9 mouse cellular contexts compared by ENCODE assay signal in the genomic region with DNA sequence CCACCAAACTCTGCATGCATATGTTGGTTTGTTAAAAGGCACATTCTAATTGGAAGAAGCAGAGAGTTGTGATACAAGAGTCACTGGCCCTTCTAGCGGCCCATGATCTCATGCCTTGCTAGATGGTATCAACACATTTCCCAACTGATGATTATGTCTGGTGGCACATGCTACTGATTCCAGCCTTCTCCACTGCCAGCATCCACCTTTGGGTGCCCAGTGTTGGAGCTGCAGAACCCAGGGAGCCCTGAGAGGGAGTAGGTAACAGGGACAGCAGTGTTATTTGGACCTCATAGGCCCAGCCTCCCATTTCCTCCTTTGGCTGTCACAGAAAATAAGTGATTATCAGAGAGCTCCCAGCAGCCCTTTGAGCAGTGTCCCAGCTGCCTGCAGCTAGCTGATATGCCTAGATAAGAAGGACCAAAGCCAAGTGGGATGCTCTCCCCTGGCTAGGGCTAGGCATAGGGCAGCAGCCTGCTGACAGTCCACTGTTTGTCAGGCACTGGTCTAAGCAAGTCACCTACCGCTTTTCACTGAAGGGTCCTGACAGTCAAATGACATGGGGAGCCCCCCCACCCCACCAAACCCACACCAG. TPM values are rescaled to one million over a fixed set of nuclear protein-coding genes. Genes with fewer than 3 reads are reported as not detected.
DNase-seq lines count a peak whose midpoint lies in the region; ATAC-seq and TF ChIP-seq lines count a peak whose summit lies in the region.
"Had no signal": no experiment of that assay in that cellular context is flagged by ENCODE, and none has a peak within 500 bp of the region (broad histone marks: within the 10 kb centered on the region; RNA-seq: fewer than 3 reads in every experiment).

No protein-coding gene starts in this region.

- no peak overlapping the region for H3K4me2 ChIP-seq in intestine, embryonic 15.5 days (replicated peaks)
- peak overlapping the region; percentile 47 for H3K4me2 ChIP-seq in liver, postnatal 0 days (ENCODE audit: low read depth, low read length)

- H3K36me3 ChIP-seq in intestine, embryonic 15.5 days = no peaks in the 10 kb centered on the region
- 0 out of 2 replicates have a peak, but pooled peaks cover 4% of the 10 kb centered on the region for H3K36me3 ChIP-seq in liver, postnatal 0 days (replicated peaks; ENCODE audit: insufficient read depth, low read length)

- no peak overlapping the region for H3K27ac ChIP-seq in intestine, embryonic 15.5 days
- H3K27ac ChIP-seq in liver, postnatal 0 days (ENCODE audit: low read depth) = peak overlapping the region; percentile 92
- H3K27ac ChIP-seq in cerebellum, adult 2 months (ENCODE audit: insufficient read depth, low read length) = no peak overlapping the region

- H3K4me1 ChIP-seq in intestine, embryonic 15.5 days (replicated peaks) = peaks cover 7% of the 10 kb centered on the region
- peaks cover 61% of the 10 kb centered on the region for H3K4me1 ChIP-seq in liver, postnatal 0 days (ENCODE audit: insufficient read depth)
- no peaks in the 10 kb centered on the region; the same call in 1 of the 2 replicates for H3K4me1 ChIP-seq in cerebellum, adult 2 months (ENCODE audit: control insufficient read depth, insufficient read depth, low read length)

- no peaks in the 10 kb centered on the region for H3K27me3 ChIP-seq in intestine, embryonic 15.5 days (replicated peaks)
- no peaks in the 10 kb centered on the region for H3K27me3 ChIP-seq in liver, postnatal 0 days (ENCODE audit: insufficient read depth, low read length)
- no peaks in the 10 kb centered on the region for H3K27me3 ChIP-seq in cerebellum, adult 2 months (ENCODE audit: control insufficient read depth, insufficient read depth, low read length)

- H3K9me3 ChIP-seq in intestine, embryonic 15.5 days = no peaks in the 10 kb centered on the region
- H3K9me3 ChIP-seq in liver, postnatal 0 days (ENCODE audit: low read length) = no peaks in the 10 kb centered on the region

- ATAC-seq in intestine, embryonic 15.5 days = peak; percentile 92
- peak; percentile 99 for ATAC-seq in liver, postnatal 0 days

- no peak overlapping the region for H3K4me3 ChIP-seq in intestine, embryonic 15.5 days (replicated peaks)
- H3K4me3 ChIP-seq in liver, postnatal 0 days (ENCODE audit: low read depth, low read length) = no peak overlapping the region
- no peak overlapping the region for H3K4me3 ChIP-seq in cerebellum, adult 2 months (replicated peaks; ENCODE audit: insufficient read depth, low read depth, low read length)
- H3K4me3 ChIP-seq: myocyte had no signal

- WGBS in intestine, embryonic 15.5 days = 96% methylated on average over 2 of the region's 2 CpGs
- 47% methylated on average over 2 of the region's 2 CpGs for WGBS in liver, postnatal 0 days (ENCODE audit: insufficient replicate concordance)
- 93% methylated on average over 2 of the region's 2 CpGs for WGBS in cerebellum, adult 2 months

- no peak for TF ChIP-seq POLR2A in cerebellum, adult 2 months (IDR thresholded peaks at IDR 0.05; ENCODE audit: borderline replicate concordance, insufficient read depth, low read length)

- TF ChIP-seq CTCF in liver, postnatal 0 days (IDR thresholded peaks at IDR 0.05; ENCODE audit: low read depth) = peak; percentile 14; the same call in 1 of the 2 replicates
- no peak for TF ChIP-seq CTCF in cerebellum, adult 2 months (IDR thresholded peaks at IDR 0.05; ENCODE audit: borderline replicate concordance, insufficient read depth, low read depth, low read length)

- DNase-seq in 416B (ENCODE audit: low read depth) = peak; percentile 85
- peak; percentile 42 for DNase-seq in c-Kit-positive CD71-negative TER-119-negative erythroid progenitor cells, embryonic 14.5 days (ENCODE audit: low read depth)
- peak; percentile 79 for DNase-seq in liver, postnatal 0 days
- no peak for DNase-seq in cerebellum, postnatal 4 days (ENCODE audit: low spot score in 2 of 2)
- DNase-seq in cerebellum, adult 2 months = no peak
- DNase-seq in layer of hippocampus, adult 18-20 months (ENCODE audit: low spot score in 2 of 2) = no peak
- no peak for DNase-seq in cerebellum, adult 11-12 months

- TF ChIP-seq EP300 in liver, postnatal 0 days (IDR thresholded peaks at IDR 0.05; ENCODE audit: low read depth) = peak; percentile 100

- no peak overlapping the region for H3K9ac ChIP-seq in intestine, embryonic 15.5 days
- H3K9ac ChIP-seq in liver, postnatal 0 days (replicated peaks) = peak overlapping the region; percentile 49; the same call in 1 of the 2 replicates

RNA-seq across cellular contexts. Expression of a gene that starts 44.7 kb away (rescaled TPM):
- polyA plus RNA-seq in intestine, embryonic 15.5 days (2015; fragmentation: Nextera tagmentation; extraction: Ambion mirVana) = 12.8 and 15.7 TPM in 2 replicates
- polyA plus RNA-seq in liver, postnatal 0 days (2015; fragmentation: Nextera tagmentation; extraction: Ambion mirVana) = 7.8 and 8.1 TPM in 2 replicates
- 68.4 and 70.8 TPM in 2 replicates for polyA plus RNA-seq in cerebellum, adult 2 months (2012; rRNA removed)
- total RNA-seq in layer of hippocampus, adult 18-20 months (2021) = 10 to 100 TPM; 84.3 to 89.0 TPM

Comparison
In these comparisons a context has a peak if more than half of its experiments do, and no peak if none do; other contexts are left out.
1. DNase-seq: peak in 416B (single experiment), c-Kit-positive CD71-negative TER-119-negative erythroid progenitor cells, embryonic 14.5 days (single experiment) and liver, postnatal 0 days (single experiment); none in cerebellum, postnatal 4 days (0 of 2), cerebellum, adult 2 months (0 of 2), layer of hippocampus, adult 18-20 months (0 of 2) and cerebellum, adult 11-12 months (single experiment).